Mouse (Mus musculus): ENCODE measurements around the gene Baat.
"Not testable (repeated sequence)": the region's sequence is repeated elsewhere in the genome, so short reads cannot be mapped to it uniquely, and the experiment has no call there.

Baat gene

GRCm38 (mm10) chr4:49506386-49506785 is at the start of gene Baat:
Baat (minus strand) TSS chr4:49506557.
- DNase-seq (ENCODE audit: low spot score in 2 of 2), result no peak

GRCm38 (mm10) chr4:49553380-49553779 is 47.0 kb upstream of the Baat start:
- DNase-seq (ENCODE audit: low spot score in 2 of 2), result no peak

- no peak for DNase-seq (ENCODE audit: low spot score in 2 of 2)
These were observed 43.0 kb upstream of the Baat start, which contains the start of gene Aldob for GRCm38 (mm10) chr4:49549383-49549782. Aldob (minus strand) TSS chr4:49549546.

GRCm38 (mm10) chr4:49547544-49548219 is 41.3 kb upstream of the Baat start:
- no peak for DNase-seq (ENCODE audit: low spot score in 2 of 2)

- DNase-seq (ENCODE audit: low spot score in 2 of 2), result no peak
These were observed 40.7 kb upstream of the Baat start for GRCm38 (mm10) chr4:49546873-49547543.

GRCm38 (mm10) chr4:49546026-49546425 is 39.7 kb upstream of the Baat start:
- DNase-seq (ENCODE audit: low spot score in 2 of 2), result no peak

GRCm38 (mm10) chr4:49540966-49541365 is 34.6 kb upstream of the Baat start:
- DNase-seq (ENCODE audit: low spot score in 2 of 2), result no peak

GRCm38 (mm10) chr4:49539665-49540064 is 33.3 kb upstream of the Baat start:
- DNase-seq (ENCODE audit: low spot score in 2 of 2), result no peak

- DNase-seq (ENCODE audit: low spot score in 2 of 2), result no peak
These were observed 30.3 kb upstream of the Baat start for GRCm38 (mm10) chr4:49536671-49537070.

GRCm38 (mm10) chr4:49535675-49536294 is 29.4 kb upstream of the Baat start:
- no peak for DNase-seq (ENCODE audit: low spot score in 2 of 2)

GRCm38 (mm10) chr4:49535036-49535435 is 28.7 kb upstream of the Baat start:
- no peak for DNase-seq (ENCODE audit: low spot score in 2 of 2)

GRCm38 (mm10) chr4:49522576-49522975 is 16.2 kb upstream of the Baat start:
- no peak for DNase-seq (ENCODE audit: low spot score in 2 of 2)

- no peak for DNase-seq (ENCODE audit: low spot score in 2 of 2)
These were observed 15.0 kb upstream of the Baat start for GRCm38 (mm10) chr4:49521346-49521745.

GRCm38 (mm10) chr4:49520572-49521340 is 14.4 kb upstream of the Baat start, which contains the start of the genes Mrpl50 and Zfp189:
Mrpl50 (minus strand) TSS chr4:49521093.
Zfp189 (plus strand) TSS chr4:49521176.
- DNase-seq (ENCODE audit: low spot score in 2 of 2), result peak; percentile 81 to 93

GRCm38 (mm10) chr4:49519476-49519875 is 13.1 kb upstream of the Baat start:
- peak in 1 of 2 experiments; percentile 20 for DNase-seq (ENCODE audit: low spot score in 2 of 2)

- DNase-seq (ENCODE audit: low spot score in 2 of 2), result no peak
These were observed 8.1 kb upstream of the Baat start for GRCm38 (mm10) chr4:49514441-49514840.

- no peak for DNase-seq (ENCODE audit: low spot score in 2 of 2)
These were observed 6.3 kb upstream of the Baat start for GRCm38 (mm10) chr4:49512636-49513035.

- DNase-seq (ENCODE audit: low spot score in 2 of 2), result not testable (repeated sequence)
These were observed 4.0 kb upstream of the Baat start for GRCm38 (mm10) chr4:49510236-49510835.

GRCm38 (mm10) chr4:49509183-49509582 is 2.8 kb upstream of the Baat start:
- DNase-seq (ENCODE audit: low spot score in 2 of 2), result no peak

GRCm38 (mm10) chr4:49503563-49503962 is 2.8 kb downstream of the Baat start:
- no peak for DNase-seq (ENCODE audit: low spot score in 2 of 2)

GRCm38 (mm10) chr4:49485934-49486650 is 20.3 kb downstream of the Baat start:
- DNase-seq (ENCODE audit: low spot score in 2 of 2), result not testable (repeated sequence)

All from spleen, postnatal 10 days (tissue).